Mouse (Mus musculus) lung, adult 2 months (tissue): ENCODE data around the gene Fuca1.

Experiments
- CTCF ChIP-seq: fragments of 200-500 bp; IDR thresholded peaks from 2 replicates; pipeline ENCODE4 v1.5.1; 2011; ENCODE audit warnings: mild to moderate bottlenecking, low read length, control low read depth; ENCODE audit not compliant: insufficient read depth
- POLR2A ChIP-seq: fragments of 200-500 bp; IDR thresholded peaks from 2 replicates; pipeline ENCODE4 v1.6.1; 2011; ENCODE audit warnings: low read depth, mild to moderate bottlenecking, control low read depth, low read length, borderline replicate concordance; ENCODE audit errors: extremely low read depth

GRCm38 (mm10) chr4:135920304-135921241, at the start of gene Fuca1:
- TF ChIP-seq CTCF (peak; percentile 57), POLR2A (peak; percentile 69; the same call in 1 of the 2 replicates)
